Mouse (Mus musculus) limb, embryonic 15.5 days (tissue): Measurements from ENCODE around the gene Gm45716. TPM values are rescaled to one million over a fixed set of nuclear protein-coding genes. Genes with fewer than 3 reads are reported as not detected.

Source experiments
- ATAC-seq: fragments of 200-750 bp; cut with Nextera tagmentation; 2 replicates; pipeline ENCODE4 v1.8.0; 2017; ENCODE audit warnings: low read depth, moderate TSS enrichment; ENCODE audit not compliant: insufficient number of reproducible peaks, low FRiP score, low TSS enrichment
- H3K27ac ChIP-seq: fragments of 300-500 bp; sonication (generic); 2 replicates; pipeline ENCODE4 v1.5.1; 2015; ENCODE audit warnings: moderate library complexity, mild to moderate bottlenecking, inconsistent platforms
- H3K27me3 ChIP-seq: fragments of 300-500 bp; sonication (generic); 2 replicates; pipeline ENCODE4 v1.6.1; 2015; ENCODE audit warnings: inconsistent platforms
- H3K36me3 ChIP-seq: fragments of 300-500 bp; sonication (generic); 2 replicates; pipeline ENCODE4 v1.6.1; 2015; ENCODE audit warnings: inconsistent platforms
- H3K4me1 ChIP-seq: fragments of 300-500 bp; sonication (generic); 2 replicates; pipeline ENCODE4 v1.6.1; 2015; ENCODE audit warnings: inconsistent platforms
- H3K4me2 ChIP-seq: fragments of 300-500 bp; sonication (generic); 2 replicates; pipeline ENCODE4 v1.6.1; 2015; ENCODE audit warnings: mild to moderate bottlenecking, inconsistent platforms
- H3K4me3 ChIP-seq: fragments of 300-500 bp; sonication (generic); 2 replicates; pipeline ENCODE4 v1.5.1; 2015; ENCODE audit warnings: mild to moderate bottlenecking, inconsistent platforms
- H3K9ac ChIP-seq: fragments of 300-500 bp; sonication (generic); 2 replicates; pipeline ENCODE4 v1.6.1; 2015; ENCODE audit warnings: inconsistent platforms
- H3K9me3 ChIP-seq: fragments of 300-500 bp; sonication (generic); 2 replicates; pipeline ENCODE4 v1.6.1; 2016; ENCODE audit warnings: inconsistent platforms
- WGBS: fragments of 180-500 bp; shearing (Covaris S2); methylation state at CpG from one replicate; pipeline ENCODE4 v1.1.7; 2015; 5-methylcytosine and 5-hydroxymethylcytosine counted together
- polyA plus RNA-seq: library from polyadenylated mRNA; unstranded; fragments of >200 nt; fragmentation: Nextera tagmentation; extraction: Ambion mirVana; gene quantifications from 2 replicates; pipeline ENCODE4 v1.2.1, GENCODE M21; 2015

The Gm45716 gene
- polyA plus RNA-seq, 1 experiment from 2014 or later: 6.4 TPM

GRCm38 (mm10) chr11:90294622-90295021, 107.1 kb downstream of the Gm45716 start:
- Histone ChIP-seq H3K4me1 (0 out of 2 replicates have a peak, but pooled peaks cover 4% of the 10 kb centered on the region), H3K4me2 (no peak overlapping the region), H3K27me3 (no peaks in the 10 kb centered on the region), H3K36me3 (no peaks in the 10 kb centered on the region), H3K4me3 (no peak overlapping the region), H3K9me3 (no peaks in the 10 kb centered on the region), H3K27ac (no peak overlapping the region), H3K9ac (no peak overlapping the region)
- no peak for ATAC-seq
- WGBS: 86% methylated on average over 2 of the region's 2 CpGs

Other genes starting within 250 kb of the Gm45716 start
- gene Pctp, start 184.8 kb upstream of the Gm45716 start, polyA plus RNA-seq: 4.0 and 4.7 TPM in 2 replicates
- gene Tmem100, start 157.3 kb upstream of the Gm45716 start, polyA plus RNA-seq: 23.5 and 24.4 TPM in 2 replicates
- gene Mmd, start 61.8 kb downstream of the Gm45716 start, polyA plus RNA-seq: 26.3 and 31.7 TPM in 2 replicates
- gene Hlf, start 203.2 kb downstream of the Gm45716 start, polyA plus RNA-seq: 2.6 and 3.1 TPM in 2 replicates